ENCODE assay signal across 10 mouse cellular contexts in the genomic region with DNA sequence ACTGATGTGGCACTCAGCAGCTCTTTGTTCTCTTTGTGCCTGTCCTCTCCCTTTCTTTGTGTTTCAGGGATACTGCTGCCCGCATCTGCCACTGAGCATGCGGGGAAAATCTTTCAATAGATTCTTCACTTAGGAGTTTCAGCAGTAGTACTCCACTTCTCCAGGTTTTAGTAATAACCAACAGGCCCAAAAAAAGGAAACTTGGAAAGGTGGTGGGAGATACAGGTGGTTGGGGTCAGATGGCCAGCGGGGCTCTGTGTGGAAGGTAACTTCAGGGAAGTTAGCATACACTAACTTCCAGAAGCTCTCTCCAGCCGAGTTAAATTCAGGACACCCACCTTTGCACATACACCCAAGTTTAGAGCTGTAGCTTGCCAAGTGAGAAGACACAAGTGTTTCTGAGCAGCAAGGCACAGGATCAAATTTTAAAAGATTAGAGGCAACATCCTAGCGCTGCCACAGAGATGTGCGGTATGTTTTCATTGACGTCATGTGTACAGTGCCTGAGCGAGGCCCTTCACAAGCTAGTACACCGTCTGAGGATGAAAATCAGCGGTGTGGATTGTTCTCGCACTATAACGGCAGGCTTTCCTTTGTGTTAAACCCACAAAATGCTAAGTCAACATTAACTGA. TPM values are rescaled to one million over a fixed set of nuclear protein-coding genes. Genes with fewer than 3 reads are reported as not detected.
A peak's percentile ranks its signal among the peaks of the same experiment; 100 is the strongest.
DNase-seq lines count a peak whose midpoint lies in the region; ATAC-seq and TF ChIP-seq lines count a peak whose summit lies in the region.
"Had no signal": no experiment of that assay in that cellular context is flagged by ENCODE, and none has a peak within 500 bp of the region (broad histone marks: within the 10 kb centered on the region; RNA-seq: fewer than 3 reads in every experiment).

No protein-coding gene starts in this region.

- no peaks in the 10 kb centered on the region for H3K4me1 ChIP-seq in kidney, adult 2 months (ENCODE audit: control insufficient read depth, insufficient read depth, low read length)
- peaks cover 42% of the 10 kb centered on the region for H3K4me1 ChIP-seq in hindbrain, embryonic 13.5 days (replicated peaks)

- no peak for TF ChIP-seq CTCF in kidney, adult 2 months (conservative IDR thresholded peaks at IDR 0.05; ENCODE audit: insufficient read depth, insufficient read length, low read depth, low read length)

- 34% methylated on average over 12 of the region's 12 CpGs for WGBS in kidney, adult 2 months
- WGBS in hindbrain, embryonic 13.5 days = 27% methylated on average over 12 of the region's 12 CpGs

- no peak overlapping the region for H3K4me3 ChIP-seq in kidney, adult 2 months (ENCODE audit: insufficient read depth, low read depth, low read length)
- no peak overlapping the region for H3K4me3 ChIP-seq in hindbrain, embryonic 13.5 days
- H3K4me3 ChIP-seq: embryonic facial prominence, embryonic 15.5 days had no signal

- no peaks in the 10 kb centered on the region for H3K9me3 ChIP-seq in hindbrain, embryonic 13.5 days
- H3K9me3 ChIP-seq: embryonic facial prominence, embryonic 15.5 days; limb, embryonic 12.5 days had no signal

- TF ChIP-seq POLR2A in kidney, adult 2 months (IDR thresholded peaks at IDR 0.05; ENCODE audit: low read depth, low read length) = no peak

- no peak overlapping the region for H3K27ac ChIP-seq in kidney, adult 2 months (ENCODE audit: insufficient read depth, low read depth, low read length)
- 0 out of 2 replicates have a peak overlapping the region, but pooled peaks have one; percentile 5 for H3K27ac ChIP-seq in hindbrain, embryonic 13.5 days
- H3K27ac ChIP-seq: embryonic facial prominence, embryonic 15.5 days; limb, embryonic 12.5 days had no signal

- ATAC-seq in hindbrain, embryonic 13.5 days (ENCODE audit: low FRiP score) = no peak

- no peaks in the 10 kb centered on the region for H3K27me3 ChIP-seq in kidney, adult 2 months (replicated peaks; ENCODE audit: control insufficient read depth, insufficient read depth, low read length)
- H3K27me3 ChIP-seq in hindbrain, embryonic 13.5 days = no peaks in the 10 kb centered on the region

- H3K36me3 ChIP-seq in kidney, adult 2 months (ENCODE audit: control insufficient read depth, insufficient read depth, low read length) = no peaks in the 10 kb centered on the region
- H3K36me3 ChIP-seq in hindbrain, embryonic 13.5 days = no peaks in the 10 kb centered on the region
- H3K36me3 ChIP-seq: embryonic facial prominence, embryonic 15.5 days; limb, embryonic 12.5 days had no signal

- peak overlapping the region; percentile 77 for H3K4me2 ChIP-seq in hindbrain, embryonic 13.5 days

- DNase-seq in kidney, adult 2 months = peak; percentile 20
- no peak for DNase-seq in kidney, adult 11 months
- peak; percentile 24 for DNase-seq in cerebellum, adult 8-10 months
- peak; percentile 44 for DNase-seq in neural tube, embryonic 10.5 days (ENCODE audit: extremely low spot score, low spot score)
- no peak for DNase-seq in spleen, postnatal 14 days (ENCODE audit: low spot score in 2 of 2)
- no peak for DNase-seq in lung, postnatal 10 days
- no peak for DNase-seq in layer of hippocampus, postnatal 25 days (ENCODE audit: extremely low spot score in 1 of 2, low spot score in 1 of 2)

- H3K9ac ChIP-seq in hindbrain, embryonic 13.5 days = no peak overlapping the region
- H3K9ac ChIP-seq: embryonic facial prominence, embryonic 15.5 days; limb, embryonic 12.5 days had no signal

RNA-seq across cellular contexts. Expression of a gene that starts 1.3 kb away (rescaled TPM):
- polyA plus RNA-seq in kidney, adult 2 months (2012; rRNA removed) = 3.8 and 4.1 TPM in 2 replicates
- 14.2 and 15.4 TPM in 2 replicates for polyA plus RNA-seq in hindbrain, embryonic 13.5 days (2015; fragmentation: Nextera tagmentation; extraction: Ambion mirVana)
- total RNA-seq in layer of hippocampus, postnatal 25 days (2021) = 10 to 100 TPM; 58.9 to 66.6 TPM

Comparison
In these comparisons a context has a peak if more than half of its experiments do, and no peak if none do; other contexts are left out.
1. DNase-seq: peak in kidney, adult 2 months (single experiment), cerebellum, adult 8-10 months (single experiment) and neural tube, embryonic 10.5 days (single experiment); none in kidney, adult 11 months (single experiment), spleen, postnatal 14 days (0 of 2), lung, postnatal 10 days (single experiment) and layer of hippocampus, postnatal 25 days (0 of 2).